Mouse (Mus musculus) gastrocnemius, adult 8-10 months (tissue): Measurements from ENCODE around the gene BC030867. TPM values are rescaled to one million over a fixed set of nuclear protein-coding genes. Genes with fewer than 3 reads are reported as not detected.
"Not testable (repeated sequence)": the region's sequence is repeated elsewhere in the genome, so short reads cannot be mapped to it uniquely, and the experiment has no call there.

ENCODE experiments used
- DNase-seq, 2 experiments: peaks; one replicate each; pipeline ENCODE4 v3.0.0; 2022; ENCODE audit warnings: low spot score in 2 of 2
- total RNA-seq, 4 experiments: library from RNA; stranded (reverse); gene quantifications; 2 replicates each; pipeline ENCODE4 v1.2.4; 2022

Gene BC030867
- total RNA-seq, 4 experiments from 2014 or later = not detected

DNA sequence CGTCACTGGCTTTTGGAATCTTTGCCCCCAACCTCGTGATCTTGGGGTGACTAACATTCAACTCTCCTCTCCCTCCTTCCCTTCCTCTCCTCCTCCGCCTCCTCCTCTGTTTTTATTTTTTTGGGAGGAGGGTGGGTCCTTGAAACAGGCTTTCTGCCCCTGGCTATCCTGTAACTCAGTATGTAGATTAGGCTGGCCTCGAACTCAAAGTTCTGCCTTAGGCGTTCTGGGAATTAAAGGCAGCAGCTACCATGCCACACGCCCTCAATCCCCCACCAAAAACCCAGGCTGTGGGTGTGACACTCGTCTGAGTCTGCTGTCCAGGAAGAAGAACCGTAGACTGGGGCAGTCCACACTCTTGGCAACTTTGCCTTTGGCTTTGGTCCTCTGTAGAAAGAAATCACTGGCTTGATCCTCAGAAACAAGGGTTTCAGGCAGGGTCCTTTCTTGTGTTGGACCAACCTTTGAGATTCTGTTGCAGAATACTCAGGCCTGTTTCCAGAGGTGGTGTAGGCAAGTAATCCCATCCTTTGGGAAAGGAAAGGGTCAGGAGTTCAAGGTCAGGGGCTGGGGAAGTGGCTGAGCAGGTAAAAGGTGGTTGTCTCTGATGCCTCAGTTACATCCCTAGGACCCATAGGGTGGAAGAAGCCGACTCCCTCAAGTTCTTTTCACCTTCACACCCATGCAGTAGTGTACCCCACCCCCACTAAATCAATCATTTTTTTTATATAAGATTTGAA lies 839 bp downstream of the BC030867 start:
- no peak for DNase-seq

DNA sequence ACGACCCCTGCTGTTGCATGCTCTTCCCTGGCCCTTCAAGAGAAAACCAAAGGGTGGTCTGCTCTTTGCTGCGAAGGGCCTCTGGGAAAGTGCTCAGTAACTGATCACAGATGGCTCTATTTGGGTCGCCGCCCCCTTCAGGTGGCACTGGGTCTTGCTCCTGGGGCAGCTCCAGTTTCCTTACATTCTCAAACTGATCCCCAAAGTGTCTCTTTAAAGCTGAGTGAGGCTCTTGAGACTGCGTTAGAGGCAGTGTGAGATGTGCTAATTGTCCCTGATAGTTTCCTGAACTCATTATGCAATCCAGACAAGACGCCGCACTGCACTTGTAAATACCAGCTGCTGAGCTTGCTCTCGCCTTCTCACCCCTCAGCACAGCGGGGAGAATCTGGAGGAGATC lies 8.8 kb downstream of the BC030867 start:
- no peak for DNase-seq

DNA sequence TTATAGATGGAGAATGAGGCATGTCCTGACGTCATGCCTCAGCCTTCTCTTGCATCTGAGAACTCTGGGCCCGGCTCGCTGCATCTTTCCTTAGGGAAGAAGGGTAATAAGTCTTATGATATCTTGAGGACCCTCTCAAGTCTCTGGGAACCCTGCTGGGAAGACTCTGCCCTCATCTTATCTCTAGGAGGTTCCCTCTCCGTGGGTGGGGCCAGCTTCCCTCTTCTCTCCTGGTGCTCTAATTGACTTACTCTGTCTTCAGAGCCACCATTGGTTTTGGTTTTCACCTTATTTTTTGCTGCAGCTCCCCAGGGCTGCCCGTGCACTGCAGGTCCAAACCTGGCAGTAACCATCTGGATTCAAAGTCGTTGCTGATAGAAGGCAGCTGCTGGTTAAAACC lies 9.4 kb downstream of the BC030867 start:
- no peak for DNase-seq

DNA sequence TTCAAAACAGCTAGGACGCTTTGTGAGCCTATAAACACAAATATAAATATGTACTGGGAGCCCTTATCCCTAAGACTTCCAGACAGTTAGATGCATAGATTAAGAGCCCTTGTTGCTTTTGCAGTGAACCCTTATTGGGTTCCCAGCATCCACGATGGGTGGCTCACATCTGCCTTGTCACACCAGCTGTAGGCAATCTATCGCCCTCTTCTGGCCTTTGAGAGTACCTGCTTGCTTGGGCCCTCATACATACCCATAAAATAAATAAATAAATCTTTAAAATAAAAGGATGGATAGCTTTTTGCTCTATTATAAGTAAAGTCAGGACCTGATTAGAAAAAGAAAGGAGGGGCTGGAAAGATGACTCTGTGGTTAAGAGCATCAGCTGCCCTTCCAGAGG lies 9.8 kb downstream of the BC030867 start:
- no peak for DNase-seq

DNA sequence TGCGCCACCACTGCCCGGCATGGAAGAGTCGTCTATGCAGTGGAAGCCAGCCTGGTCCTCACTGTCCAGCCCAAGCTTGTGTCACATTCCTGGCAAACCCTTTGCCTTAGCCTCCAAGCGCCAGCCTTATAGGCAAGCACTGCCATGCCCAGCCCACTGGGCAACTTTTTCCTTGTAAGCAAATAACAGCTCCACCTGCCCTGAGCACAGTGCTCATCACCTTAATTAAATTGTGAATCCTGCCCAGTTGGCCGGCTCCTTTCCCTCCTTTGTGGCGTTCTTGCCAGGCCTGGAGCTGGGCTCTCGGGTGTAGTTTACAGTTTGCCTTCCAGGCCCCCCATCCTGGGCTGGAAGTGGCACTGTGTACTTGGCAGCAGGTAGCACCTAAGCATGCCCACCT lies 14.5 kb downstream of the BC030867 start:
- no peak for DNase-seq

DNA sequence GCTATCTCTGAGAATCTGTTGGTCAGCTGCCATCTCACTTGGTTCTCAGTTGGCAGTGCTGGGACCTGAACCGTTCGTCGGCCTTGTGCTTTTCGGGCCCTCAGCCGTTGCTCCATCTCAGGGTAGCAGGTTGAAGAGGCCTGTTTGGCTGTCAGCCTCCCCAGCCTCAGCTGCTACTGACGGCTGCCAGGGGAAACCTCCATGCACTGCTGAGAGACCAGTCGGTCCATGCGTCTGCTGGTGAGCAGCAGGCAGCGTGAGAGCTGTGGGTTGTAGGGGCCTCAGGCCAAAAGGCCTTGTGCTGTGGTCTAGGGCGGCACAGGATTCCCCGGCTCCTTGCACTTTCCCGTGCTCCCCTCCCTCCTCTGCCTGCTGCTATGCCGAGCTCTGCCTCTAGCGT lies 17.1 kb downstream of the BC030867 start:
- no peak for DNase-seq

DNA sequence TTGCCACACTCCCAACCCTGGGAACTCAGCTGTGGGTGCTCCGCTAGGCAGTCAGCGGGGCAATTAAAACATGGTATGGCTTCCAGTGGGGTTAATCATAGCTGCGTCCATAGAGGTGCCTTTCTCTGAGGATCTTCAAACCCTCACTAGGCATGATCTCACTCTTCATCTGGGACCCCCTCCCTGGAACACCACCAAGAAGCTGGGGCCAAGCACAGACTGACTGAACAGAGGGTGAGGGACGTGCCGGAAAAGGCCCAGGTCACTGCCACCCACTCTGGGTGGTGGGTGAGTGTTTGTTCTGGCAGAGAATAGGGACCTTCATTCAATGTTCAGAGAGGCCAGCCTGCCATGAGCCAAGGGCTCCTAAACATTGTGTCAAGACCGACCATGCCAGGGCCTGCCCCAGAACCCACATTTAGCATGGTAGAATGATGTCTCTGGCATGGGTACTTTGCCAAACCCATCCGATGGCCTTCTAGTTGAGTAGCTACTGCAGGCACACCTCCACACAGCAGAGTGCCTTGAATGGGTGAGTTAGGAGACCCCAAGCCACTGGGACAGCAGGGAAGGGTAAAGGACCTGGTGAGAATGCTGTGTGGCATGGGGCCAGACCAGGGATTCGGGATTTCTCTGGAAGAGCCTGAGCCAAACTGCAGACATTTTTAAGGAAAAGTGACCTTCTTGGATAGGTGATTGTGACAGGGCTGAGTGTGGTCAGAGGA lies 18.1 kb downstream of the BC030867 start:
- no peak for DNase-seq

DNA sequence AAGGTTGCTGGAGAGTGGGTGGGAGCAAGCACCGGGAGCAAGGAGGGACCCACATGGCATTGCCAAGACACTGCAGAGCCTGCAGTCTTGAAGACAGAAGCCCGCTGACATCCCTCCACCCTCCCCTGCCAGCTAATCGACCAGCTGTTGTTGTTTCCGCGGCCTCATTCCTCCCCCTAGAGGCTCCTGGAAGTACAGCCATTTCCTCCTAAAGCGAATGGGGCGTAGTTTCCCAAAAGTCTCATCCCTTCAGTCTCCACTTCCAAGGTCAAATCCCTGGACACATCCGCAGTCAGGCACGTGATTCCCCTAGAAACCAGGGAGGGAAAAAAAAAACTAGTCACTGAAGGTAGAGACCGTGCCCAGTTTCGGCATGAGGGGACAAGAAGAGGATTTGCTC lies 18.8 kb downstream of the BC030867 start:
- peak; percentile 63 to 70 for DNase-seq

DNA sequence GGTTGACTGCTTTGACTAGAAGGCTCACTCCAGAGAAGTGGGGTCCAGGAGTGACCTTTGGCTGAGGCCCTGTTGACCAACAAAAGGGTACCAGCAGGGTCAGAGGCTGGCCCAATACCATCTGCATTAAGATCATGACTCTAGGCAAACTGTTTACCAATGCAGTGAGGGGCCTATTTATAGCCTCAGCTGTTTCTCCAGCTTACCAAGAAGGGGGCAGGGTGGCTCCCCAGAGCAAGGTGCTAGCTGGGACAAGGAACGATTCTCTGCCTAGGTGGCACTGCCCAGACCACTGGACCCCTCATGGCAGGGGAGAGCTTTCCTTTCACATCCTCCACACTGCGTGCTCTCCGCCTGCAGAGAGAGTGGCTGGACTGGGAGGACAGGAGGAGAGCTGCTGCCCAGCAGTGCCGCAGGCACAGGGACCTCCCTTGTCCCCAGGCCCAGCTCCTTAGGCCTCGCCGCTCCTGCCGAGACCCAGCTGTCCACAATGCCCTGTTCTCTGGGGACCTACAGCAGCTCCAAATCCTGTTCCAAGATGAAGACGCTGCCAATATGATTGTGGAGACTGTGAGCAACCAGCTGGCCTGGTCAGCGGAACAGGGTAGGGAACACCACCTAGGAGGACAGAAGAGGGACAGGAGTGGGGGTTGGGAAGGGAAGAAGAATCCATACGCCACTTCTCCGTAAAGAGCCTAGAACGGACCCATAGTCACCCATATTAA lies 20.0 kb downstream of the BC030867 start, which contains the start of gene Asb16:
Gene Asb16 (plus strand): TSS at position 224 of the 725 bp plus-strand sequence.
- DNase-seq = peak in 1 of 2 experiments; percentile 28

DNA sequence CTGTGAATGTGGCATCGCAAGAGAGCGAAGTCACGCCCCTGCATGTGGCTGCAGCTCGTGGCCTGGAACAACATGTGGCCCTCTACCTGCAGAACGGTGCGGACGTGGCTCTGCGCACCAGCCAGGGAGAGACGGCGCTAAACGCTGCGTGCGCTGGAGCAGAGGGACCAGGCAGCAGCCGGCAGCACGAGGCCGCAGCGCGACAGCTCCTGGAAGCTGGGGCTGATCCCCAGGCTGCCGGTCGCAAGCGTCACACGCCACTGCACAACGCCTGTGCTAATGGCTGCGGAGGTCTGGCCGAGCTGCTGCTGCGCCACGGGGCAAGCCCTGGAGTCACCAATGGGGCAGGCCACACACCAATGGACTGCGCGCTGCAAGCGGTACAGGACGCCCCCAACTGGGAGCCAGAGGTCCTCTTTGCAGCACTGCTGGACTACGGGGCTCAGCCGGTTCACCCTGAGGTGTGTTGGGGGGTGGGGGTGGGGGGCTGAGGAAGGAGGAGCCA lies 27.8 kb downstream of the BC030867 start:
- no peak for DNase-seq

DNA sequence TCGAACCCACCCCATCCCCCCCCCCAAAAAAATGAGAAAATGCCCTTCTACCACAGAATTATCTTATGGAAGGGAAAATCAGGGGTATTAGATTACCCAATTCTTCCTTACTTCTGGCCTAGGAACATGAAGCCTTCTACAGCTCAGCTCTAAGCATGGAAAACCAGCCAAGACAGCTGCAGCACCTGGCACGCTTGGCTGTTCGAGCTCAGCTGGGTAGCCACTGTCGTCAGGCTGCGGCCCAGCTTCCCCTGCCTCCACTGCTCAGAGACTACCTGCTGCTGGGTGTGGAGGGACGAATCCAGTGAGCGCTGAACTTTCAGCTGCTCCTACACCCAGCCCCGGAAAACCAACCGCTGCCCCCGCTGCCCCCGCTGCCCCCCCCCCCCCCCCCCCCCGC lies 29.1 kb downstream of the BC030867 start:
- DNase-seq = peak in 1 of 2 experiments; percentile 47

DNA sequence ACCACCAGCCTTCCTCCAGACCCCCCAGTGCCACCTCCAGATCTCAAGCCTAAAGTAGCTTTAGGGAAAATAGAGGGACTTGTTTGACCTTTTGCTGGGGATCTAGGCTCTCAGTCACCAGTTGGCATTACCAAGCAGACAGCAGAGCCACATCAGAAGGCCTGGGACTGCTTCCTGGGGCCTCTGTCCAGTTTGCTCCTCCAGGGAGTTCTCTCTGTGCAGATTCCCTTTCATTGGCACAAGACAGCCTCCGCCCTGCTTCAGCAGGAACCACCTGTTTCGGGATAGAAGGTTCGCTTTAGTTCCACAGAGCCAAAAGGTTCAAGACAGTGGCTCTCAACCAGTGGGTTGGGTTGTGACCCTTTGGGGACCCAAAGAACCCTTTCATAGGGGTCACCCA lies 30.9 kb downstream of the BC030867 start:
- DNase-seq = peak; percentile 55 to 63

DNA sequence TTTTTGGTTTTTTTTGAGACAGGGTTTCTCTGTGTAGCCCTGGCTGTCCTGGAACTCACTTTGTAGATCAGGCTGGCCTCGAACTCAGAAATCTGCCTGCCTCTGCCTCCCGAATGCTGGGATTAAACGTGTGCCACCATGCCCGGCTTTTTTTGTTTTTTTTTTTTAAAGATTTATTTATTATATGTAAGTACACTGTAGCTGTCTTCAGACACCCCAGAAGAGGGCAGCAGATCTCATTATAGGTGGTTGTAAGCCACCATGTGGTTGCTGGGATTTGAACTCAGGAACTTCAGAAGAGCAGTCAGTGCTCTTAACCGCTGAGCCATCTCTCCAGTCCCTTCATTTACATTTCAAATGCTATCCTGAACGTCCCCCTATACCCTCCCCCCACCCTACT lies 31.6 kb downstream of the BC030867 start:
- not testable (repeated sequence) for DNase-seq

DNA sequence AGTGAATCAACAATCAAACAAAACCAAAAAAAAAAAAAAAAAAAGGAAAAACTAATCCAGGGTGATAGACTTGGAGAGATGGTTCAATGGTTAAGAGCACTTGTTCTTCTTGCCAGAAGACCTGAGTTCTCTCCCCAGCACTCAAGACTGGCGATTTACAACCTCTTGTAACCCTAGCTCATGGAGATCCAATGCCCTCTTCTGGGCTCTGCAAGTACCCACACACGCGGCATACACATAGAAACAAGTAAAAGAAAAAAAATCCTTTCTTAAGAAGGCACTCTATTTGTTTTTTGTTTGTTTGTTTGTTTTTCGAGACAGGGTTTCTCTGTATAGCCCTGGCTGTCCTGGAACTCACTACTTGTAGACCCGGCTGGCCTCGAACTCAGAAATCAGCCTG lies 35.2 kb downstream of the BC030867 start:
- DNase-seq = no peak

DNA sequence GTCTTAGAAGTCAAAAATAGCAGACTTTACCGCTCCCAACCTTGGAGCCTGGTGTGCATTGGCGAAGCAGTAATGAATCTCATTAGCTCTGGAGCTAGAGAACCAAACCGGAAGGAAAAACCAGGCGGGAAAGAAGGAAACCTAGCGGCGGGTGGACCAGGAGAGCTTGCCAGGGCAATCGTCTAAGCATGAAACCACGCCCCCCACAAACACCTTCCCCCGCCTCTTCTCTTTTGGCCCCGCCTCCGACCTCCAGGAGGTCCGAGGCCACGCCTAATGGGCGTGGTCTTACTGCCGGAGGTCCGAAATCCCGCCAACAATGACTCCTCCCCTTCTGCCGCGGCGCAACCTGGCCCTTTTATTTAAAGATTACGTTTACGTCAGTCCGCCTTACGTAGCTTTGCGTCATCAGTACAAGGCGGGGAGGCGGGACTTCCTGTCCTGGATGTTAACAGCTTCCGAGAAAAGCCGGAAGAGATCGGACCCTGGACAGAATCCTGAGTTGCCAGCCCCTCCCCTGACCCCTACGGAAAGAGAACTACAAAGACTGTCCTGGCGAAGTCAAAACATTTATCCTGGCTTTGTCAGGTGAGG lies 35.9 kb downstream of the BC030867 start, which contains the start of gene Tmub2:
Gene Tmub2 (plus strand): TSS at position 431 of the 594 bp plus-strand sequence.
- peak; percentile 95 to 97 for DNase-seq

DNA sequence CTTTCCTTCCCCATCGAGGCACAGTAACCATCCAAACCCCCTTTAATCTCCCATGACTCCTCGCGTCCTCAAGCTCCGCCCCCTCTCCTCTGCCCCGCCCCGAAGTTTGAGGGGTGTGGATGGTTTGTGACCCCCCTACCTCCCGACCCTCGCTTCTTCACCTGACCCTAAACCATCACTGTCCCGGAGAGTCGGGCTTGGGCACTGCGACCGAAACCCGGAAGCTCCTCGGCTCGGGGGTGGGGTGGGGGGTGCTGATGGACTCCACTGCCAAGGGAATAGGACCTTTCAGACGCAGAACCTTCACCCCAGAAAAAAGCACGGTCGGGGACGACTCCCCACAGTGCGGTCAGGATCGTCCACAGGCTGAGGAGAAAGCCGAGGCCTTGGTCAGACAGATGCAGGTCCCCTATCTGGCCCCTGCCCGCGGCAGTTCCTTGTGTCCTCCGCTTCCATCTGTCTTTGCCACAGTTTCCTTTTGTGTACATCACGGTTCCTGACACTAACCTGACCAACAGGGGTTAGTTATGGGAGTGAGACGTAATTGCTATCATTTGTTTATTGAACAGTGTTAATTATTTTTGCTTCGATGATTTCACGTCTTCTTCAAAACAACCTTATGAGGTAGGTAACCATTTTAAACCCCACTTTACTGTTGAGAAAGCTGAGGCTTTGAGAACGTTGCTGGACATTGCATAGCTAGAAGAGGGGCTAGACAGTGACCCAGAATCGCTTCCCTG lies 36.6 kb downstream of the BC030867 start:
- no peak for DNase-seq

DNA sequence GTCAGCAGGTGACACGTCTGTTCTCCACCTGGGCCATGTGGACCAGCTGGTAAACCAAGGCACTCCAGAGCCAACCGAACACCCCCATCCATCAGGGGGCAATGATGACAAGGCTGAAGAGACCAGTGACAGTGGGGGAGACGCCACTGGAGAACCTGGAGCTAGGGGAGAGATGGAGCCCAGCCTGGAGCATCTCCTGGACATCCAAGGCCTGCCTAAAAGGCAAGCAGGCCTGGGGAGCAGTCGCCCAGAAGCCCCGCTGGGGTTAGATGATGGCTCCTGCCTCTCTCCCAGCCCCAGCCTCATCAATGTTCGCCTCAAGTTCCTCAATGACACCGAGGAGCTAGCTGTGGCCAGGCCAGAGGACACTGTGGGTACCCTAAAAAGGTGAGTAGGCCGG lies 38.8 kb downstream of the BC030867 start:
- no peak for DNase-seq

DNA sequence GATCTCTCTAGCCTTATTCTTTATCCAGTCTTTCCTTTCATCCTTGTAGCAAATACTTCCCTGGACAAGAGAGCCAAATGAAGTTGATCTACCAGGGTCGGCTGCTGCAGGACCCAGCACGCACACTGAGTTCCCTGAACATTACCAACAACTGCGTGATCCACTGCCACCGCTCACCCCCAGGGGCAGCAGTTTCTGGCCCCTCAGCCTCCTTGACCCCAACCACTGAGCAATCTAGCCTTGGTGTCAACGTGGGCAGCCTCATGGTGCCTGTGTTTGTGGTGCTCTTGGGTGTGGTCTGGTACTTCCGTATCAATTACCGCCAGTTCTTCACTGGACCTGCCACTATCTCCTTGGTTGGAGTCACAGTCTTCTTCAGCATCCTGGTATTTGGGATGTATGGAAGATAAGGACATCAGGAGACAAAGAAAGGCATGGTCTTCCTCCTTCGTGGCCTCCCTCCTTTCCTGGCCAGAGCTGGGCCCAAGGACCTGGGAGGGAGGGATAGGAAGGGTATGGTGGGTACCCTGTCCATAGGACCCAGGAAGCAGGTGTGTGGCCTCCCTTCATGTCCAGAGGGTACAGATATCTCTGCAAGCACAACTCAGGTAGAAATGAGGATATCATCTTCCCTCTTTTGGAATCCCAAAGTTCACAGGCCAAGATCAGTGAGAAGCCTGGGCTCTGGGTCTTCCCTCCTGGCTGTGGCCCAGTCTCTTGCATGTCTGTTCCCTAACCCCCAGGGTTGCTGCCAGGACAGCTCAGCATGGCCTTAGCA lies 39.5 kb downstream of the BC030867 start:
- DNase-seq = no peak

DNA sequence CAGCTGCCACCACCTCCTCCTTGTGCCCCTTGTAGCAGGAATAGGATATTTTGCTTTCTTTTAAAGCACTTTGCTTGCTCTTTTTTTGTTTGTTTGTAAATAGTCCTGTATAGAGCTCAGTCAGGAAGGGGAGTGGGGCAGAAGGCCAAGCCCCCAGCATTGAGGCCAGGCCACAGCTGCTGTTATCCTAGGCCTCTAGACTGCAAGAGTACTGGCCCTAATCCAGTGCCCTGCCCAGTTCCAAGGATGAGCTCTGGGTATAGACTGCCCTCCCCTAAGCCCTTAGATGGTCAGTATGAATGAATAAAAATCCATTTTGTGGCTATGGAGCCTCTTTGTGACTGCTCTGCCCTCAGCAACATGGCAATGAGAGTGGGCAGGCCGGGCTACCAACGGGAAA lies 40.2 kb downstream of the BC030867 start:
- DNase-seq = no peak

DNA sequence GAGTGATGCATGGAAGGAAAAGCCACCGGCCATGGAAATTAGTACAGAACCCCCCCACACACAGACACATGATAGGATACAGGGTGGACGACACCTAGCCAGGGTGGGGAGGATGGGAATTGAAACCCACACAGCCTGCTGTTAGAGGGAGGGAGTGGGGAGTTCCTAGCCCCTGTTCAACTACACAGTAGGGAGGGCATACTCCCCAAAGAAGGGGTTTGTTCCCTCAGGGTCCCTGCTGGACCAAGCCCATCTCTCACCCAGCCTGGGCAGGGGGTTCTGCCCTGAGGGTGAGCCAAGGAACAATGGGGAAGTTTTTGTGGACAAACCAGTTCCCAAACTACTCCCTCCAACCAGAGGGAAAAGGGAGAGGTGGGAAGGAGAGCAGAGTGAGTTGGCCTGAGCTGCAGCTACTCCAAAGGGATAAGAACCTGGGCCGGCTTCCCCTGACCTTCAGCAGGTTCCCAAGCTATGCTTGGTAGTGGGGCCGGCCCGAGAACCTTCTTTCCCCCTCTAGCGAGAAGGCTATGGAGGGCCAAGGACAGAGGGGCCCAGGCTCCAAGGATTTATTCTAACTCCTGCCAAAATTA lies 40.9 kb downstream of the BC030867 start:
- no peak for DNase-seq
